Mouse (Mus musculus): ENCODE measurements around the gene Rnaseh2c. TPM values are rescaled to one million over a fixed set of nuclear protein-coding genes. Genes with fewer than 3 reads are reported as not detected.

The Rnaseh2c gene
- polyA plus RNA-seq, 1 experiment = 47.8 TPM

DNA sequence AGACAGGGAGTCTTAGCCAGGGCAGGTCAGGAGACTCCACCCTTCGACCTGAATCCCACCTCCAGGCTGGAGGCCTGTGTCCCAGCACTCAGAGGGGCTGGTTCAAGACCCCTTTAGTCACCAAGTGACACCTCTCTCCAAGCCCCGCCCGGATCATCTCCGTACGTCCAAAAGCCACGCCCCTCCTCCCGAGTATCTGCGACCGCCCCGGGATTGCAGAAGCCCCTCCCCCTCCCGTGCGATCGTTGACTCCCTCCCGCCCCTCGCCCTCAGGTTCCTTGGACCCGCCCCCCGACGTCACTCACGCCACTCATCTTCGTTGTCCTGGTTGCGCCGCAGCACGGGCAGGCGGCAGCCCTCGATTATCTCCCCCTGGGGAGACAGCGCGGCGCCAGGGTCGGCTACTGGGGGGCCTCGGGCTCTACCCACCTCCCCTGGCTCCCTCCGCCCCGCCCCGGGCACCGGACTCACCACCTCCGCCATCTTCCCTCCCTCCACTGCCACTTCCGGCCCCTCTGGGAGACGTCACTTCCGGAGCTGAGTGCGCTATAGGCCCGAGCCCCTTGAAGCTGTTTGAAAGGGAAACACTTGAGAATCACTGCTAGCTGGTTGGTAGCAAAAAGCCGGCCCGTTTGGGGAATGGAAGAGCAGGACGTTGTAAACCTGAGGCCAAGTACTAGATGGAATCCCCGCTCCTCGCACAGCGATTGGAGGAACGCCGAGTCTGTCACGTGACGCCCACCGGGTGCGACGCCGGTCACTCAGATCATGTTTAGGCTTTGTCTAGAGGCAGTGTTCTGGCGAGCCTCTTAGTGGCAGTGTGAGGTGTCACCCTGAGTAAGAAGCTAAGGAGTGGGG is 8.1 kb downstream of the Rnaseh2c start, which contains the start of gene Kat5:
Gene Kat5 (minus strand): TSS at position 691 of the 858 bp plus-strand sequence.
- WGBS = under 1% methylated on average over 52 of the region's 55 CpGs
- TF ChIP-seq POLR2A (IDR thresholded peaks at IDR 0.05; ENCODE audit: low read depth, low read length) (peak; percentile 25), CTCF (IDR thresholded peaks at IDR 0.05; ENCODE audit: extremely low read depth, insufficient read depth, insufficient read length, insufficient replicate concordance) (no peak)
- peaks cover 16% of the 10 kb centered on the region for H3K36me3 ChIP-seq (ENCODE audit: control insufficient read depth, insufficient read depth, low read length)

GRCm38 (mm10) chr19:5611973-5612372 is 10.3 kb downstream of the Rnaseh2c start:
- no peaks in the 10 kb centered on the region for H3K27me3 ChIP-seq (ENCODE audit: control insufficient read depth, insufficient read depth, low read length)
- no peak overlapping the region for H3K4me3 ChIP-seq (ENCODE audit: extremely low read depth, insufficient read depth, insufficient read length)
- peaks cover 4% of the 10 kb centered on the region for H3K4me1 ChIP-seq (ENCODE audit: control insufficient read depth, insufficient read depth, insufficient read length)
- TF ChIP-seq CTCF (IDR thresholded peaks at IDR 0.05; ENCODE audit: extremely low read depth, insufficient read depth, insufficient read length, insufficient replicate concordance) (no peak), POLR2A (IDR thresholded peaks at IDR 0.05; ENCODE audit: low read depth, low read length) (no peak)
- 94% methylated on average over 1 of the region's 1 CpGs for WGBS
- no peak overlapping the region for H3K27ac ChIP-seq (ENCODE audit: insufficient read depth, low read length)
- H3K36me3 ChIP-seq (ENCODE audit: control insufficient read depth, insufficient read depth, low read length) = peaks cover 7% of the 10 kb centered on the region
- no peak for DNase-seq (ENCODE audit: low read depth in 1 of 2, low spot score in 2 of 2)

More for the DNA sequence above, 8.1 kb downstream of the Rnaseh2c start, which contains the start of gene Kat5:
- H3K4me1 ChIP-seq (ENCODE audit: control insufficient read depth, insufficient read depth, insufficient read length) = peaks cover 4% of the 10 kb centered on the region
- H3K4me3 ChIP-seq (ENCODE audit: extremely low read depth, insufficient read depth, insufficient read length) = peak within 1 kb of the TSS; percentile 83
- DNase-seq (ENCODE audit: low read depth in 1 of 2, low spot score in 2 of 2) = peak; percentile 84 to 85
- no peaks in the 10 kb centered on the region for H3K27me3 ChIP-seq (ENCODE audit: control insufficient read depth, insufficient read depth, low read length)
- H3K27ac ChIP-seq (ENCODE audit: insufficient read depth, low read length) = peak within 1 kb of the TSS; percentile 96

- no peak overlapping the region for H3K27ac ChIP-seq (ENCODE audit: insufficient read depth, low read length)
- whole genome bisulfite sequencing = 64% methylated on average over 3 of the region's 3 CpGs
- no peak for TF ChIP-seq CTCF (IDR thresholded peaks at IDR 0.05; ENCODE audit: extremely low read depth, insufficient read depth, insufficient read length, insufficient replicate concordance)
- no peak for TF ChIP-seq POLR2A (IDR thresholded peaks at IDR 0.05; ENCODE audit: low read depth, low read length)
Measured at GRCm38 (mm10) chr19:5612762-5613411, 11.2 kb downstream of the Rnaseh2c start.

DNA sequence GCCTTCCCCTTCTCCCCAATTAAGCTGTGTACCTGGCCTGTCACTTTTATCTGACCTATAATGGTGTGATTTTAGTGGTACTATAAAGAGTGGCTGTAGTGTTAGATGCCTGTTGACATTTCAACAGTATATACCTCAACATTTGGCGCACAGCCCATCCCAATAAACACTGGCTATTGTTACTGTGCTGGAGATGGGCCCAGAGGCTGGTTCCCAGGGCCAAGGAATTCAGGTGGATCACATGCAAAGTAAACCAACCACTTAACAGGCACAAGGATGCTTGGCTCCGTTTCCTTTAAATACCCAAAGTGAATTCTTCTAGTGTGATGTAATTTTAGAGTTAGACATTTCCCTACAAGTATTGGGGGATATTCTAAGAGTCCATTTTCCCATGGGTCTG is 13.3 kb downstream of the Rnaseh2c start:
- no peak for TF ChIP-seq POLR2A (IDR thresholded peaks at IDR 0.05; ENCODE audit: low read depth, low read length)
- no peak for TF ChIP-seq CTCF (IDR thresholded peaks at IDR 0.05; ENCODE audit: extremely low read depth, insufficient read depth, insufficient read length, insufficient replicate concordance)
- Histone ChIP-seq H3K4me1 (ENCODE audit: control insufficient read depth, insufficient read depth, insufficient read length) (peaks cover 2% of the 10 kb centered on the region; the same call in 1 of the 2 replicates), H3K27ac (ENCODE audit: insufficient read depth, low read length) (no peak overlapping the region), H3K4me3 (ENCODE audit: extremely low read depth, insufficient read depth, insufficient read length) (no peak overlapping the region), H3K27me3 (ENCODE audit: control insufficient read depth, insufficient read depth, low read length) (no peaks in the 10 kb centered on the region), H3K36me3 (ENCODE audit: control insufficient read depth, insufficient read depth, low read length) (no peaks in the 10 kb centered on the region)
- DNase-seq (ENCODE audit: low read depth in 1 of 2, low spot score in 2 of 2) = no peak
- 92% methylated on average over 2 of the region's 2 CpGs for WGBS

More at GRCm38 (mm10) chr19:5612762-5613411, 11.2 kb downstream of the Rnaseh2c start:
- Histone ChIP-seq H3K4me1 (ENCODE audit: control insufficient read depth, insufficient read depth, insufficient read length) (peaks cover 4% of the 10 kb centered on the region), H3K4me3 (ENCODE audit: extremely low read depth, insufficient read depth, insufficient read length) (no peak overlapping the region), H3K27me3 (ENCODE audit: control insufficient read depth, insufficient read depth, low read length) (no peaks in the 10 kb centered on the region), H3K36me3 (ENCODE audit: control insufficient read depth, insufficient read depth, low read length) (peaks cover 4% of the 10 kb centered on the region; the same call in 1 of the 2 replicates)
- no peak for DNase-seq (ENCODE audit: low read depth in 1 of 2, low spot score in 2 of 2)

GRCm38 (mm10) chr19:5620007-5620406 is 18.3 kb downstream of the Rnaseh2c start:
- H3K27ac ChIP-seq (ENCODE audit: insufficient read depth, low read length) = no peak overlapping the region
- DNase-seq (ENCODE audit: low read depth in 1 of 2, low spot score in 2 of 2) = no peak
- no peaks in the 10 kb centered on the region for H3K4me1 ChIP-seq (ENCODE audit: control insufficient read depth, insufficient read depth, insufficient read length)
- WGBS = 72% methylated on average over 4 of the region's 4 CpGs
- no peak for TF ChIP-seq CTCF (IDR thresholded peaks at IDR 0.05; ENCODE audit: extremely low read depth, insufficient read depth, insufficient read length, insufficient replicate concordance)
- no peak for TF ChIP-seq POLR2A (IDR thresholded peaks at IDR 0.05; ENCODE audit: low read depth, low read length)
- H3K4me3 ChIP-seq (ENCODE audit: extremely low read depth, insufficient read depth, insufficient read length) = no peak overlapping the region
- H3K27me3 ChIP-seq (ENCODE audit: control insufficient read depth, insufficient read depth, low read length) = no peaks in the 10 kb centered on the region
- no peaks in the 10 kb centered on the region for H3K36me3 ChIP-seq (ENCODE audit: control insufficient read depth, insufficient read depth, low read length)

- no peak for TF ChIP-seq CTCF (IDR thresholded peaks at IDR 0.05; ENCODE audit: extremely low read depth, insufficient read depth, insufficient read length, insufficient replicate concordance)
- TF ChIP-seq POLR2A (IDR thresholded peaks at IDR 0.05; ENCODE audit: low read depth, low read length) = no peak
- Histone ChIP-seq H3K4me3 (ENCODE audit: extremely low read depth, insufficient read depth, insufficient read length) (no peak overlapping the region), H3K4me1 (ENCODE audit: control insufficient read depth, insufficient read depth, insufficient read length) (no peaks in the 10 kb centered on the region), H3K27ac (ENCODE audit: insufficient read depth, low read length) (no peak overlapping the region), H3K27me3 (ENCODE audit: control insufficient read depth, insufficient read depth, low read length) (no peaks in the 10 kb centered on the region), H3K36me3 (ENCODE audit: control insufficient read depth, insufficient read depth, low read length) (no peaks in the 10 kb centered on the region)
- 56% methylated on average over 5 of the region's 5 CpGs for WGBS
- no peak for DNase-seq (ENCODE audit: low read depth in 1 of 2, low spot score in 2 of 2)
Measured at GRCm38 (mm10) chr19:5621884-5622283, 20.2 kb downstream of the Rnaseh2c start.

Measured in spleen, adult 2 months (tissue).